Mouse (Mus musculus) adrenal gland, adult 2 months (tissue): Measurements from ENCODE around the gene Gm14851. TPM values are rescaled to one million over a fixed set of nuclear protein-coding genes. Genes with fewer than 3 reads are reported as not detected.
A peak's percentile ranks its signal among the peaks of the same experiment; 100 is the strongest.
"Not testable (repeated sequence)": the region's sequence is repeated elsewhere in the genome, so short reads cannot be mapped to it uniquely, and the experiment has no call there.

Source experiments
- DNase-seq: peaks from one replicate; pipeline ENCODE4 v3.0.0; 2021
- long read RNA-seq: library from polyadenylated mRNA; stranded (forward); transcript quantifications from one replicate; pipeline ENCODE4 v2.0.0, GENCODE M21; 2021
- polyA plus RNA-seq: library from polyadenylated mRNA; depleted of rRNA; stranded (reverse); fragments of >200 nt; gene quantifications from 2 replicates; pipeline ENCODE4 v1.2.3, GENCODE M21; 2012; rRNA removed
- total RNA-seq, 2 experiments: library from RNA; stranded (reverse); gene quantifications; 2 replicates each; pipeline ENCODE4 v1.2.3; 2021

Gene Gm14851
- total RNA-seq, result not detected
- polyA plus RNA-seq, result not detected in 2 replicates
- long read RNA-seq, result 0 reads

- not testable (repeated sequence) for DNase-seq
Measured at GRCm38 (mm10) chr8:21095950-21096349, at the start of gene Gm14851. Gene Gm14851 (minus strand): TSS chr8:21096050.

GRCm38 (mm10) chr8:21134342-21134741 is 38.5 kb upstream of the Gm14851 start, which contains the start of gene Defa30:
Gene Defa30 (plus strand): TSS chr8:21134642.
- not testable (repeated sequence) for DNase-seq

GRCm38 (mm10) chr8:21093106-21093505 is 2.7 kb downstream of the Gm14851 start:
- DNase-seq, result peak; percentile 19

- DNase-seq, result not testable (repeated sequence)
Measured at GRCm38 (mm10) chr8:21084142-21084541, 11.7 kb downstream of the Gm14851 start, which contains the start of gene Defa25. Gene Defa25 (plus strand): TSS chr8:21084442.

- not testable (repeated sequence) for DNase-seq
Measured at GRCm38 (mm10) chr8:21064738-21065137, 31.1 kb downstream of the Gm14851 start, which contains the start of gene Defa35. Gene Defa35 (plus strand): TSS chr8:21065038.

GRCm38 (mm10) chr8:21054747-21055146 is 41.1 kb downstream of the Gm14851 start, which contains the start of gene Defa23:
Gene Defa23 (plus strand): TSS chr8:21055047.
- not testable (repeated sequence) for DNase-seq

Other genes with a start within 250 kb of the Gm14851 start
- not detected for gene Defb33, start 203.4 kb downstream of the Gm14851 start, total RNA-seq
- gene Defb33, start 203.4 kb downstream of the Gm14851 start, polyA plus RNA-seq, result not detected in 2 replicates
- not detected for gene Gm15056, start 193.4 kb downstream of the Gm14851 start, total RNA-seq
- not detected in 2 replicates for gene Gm15056, start 193.4 kb downstream of the Gm14851 start, polyA plus RNA-seq
- gene Gm6040, start 174.0 kb downstream of the Gm14851 start, total RNA-seq, result not detected
- not detected in 2 replicates for gene Gm6040, start 174.0 kb downstream of the Gm14851 start, polyA plus RNA-seq
- not detected for gene AY761185, start 151.3 kb downstream of the Gm14851 start, total RNA-seq
- not detected in 2 replicates for gene AY761185, start 151.3 kb downstream of the Gm14851 start, polyA plus RNA-seq
- gene Defa21, start 70.5 kb downstream of the Gm14851 start, total RNA-seq, result not detected
- gene Defa21, start 70.5 kb downstream of the Gm14851 start, polyA plus RNA-seq, result not detected in 2 replicates
- not detected for gene Defa23, start 41.0 kb downstream of the Gm14851 start, total RNA-seq
- not detected in 2 replicates for gene Defa23, start 41.0 kb downstream of the Gm14851 start, polyA plus RNA-seq
- not detected for gene Defa35, start 31.0 kb downstream of the Gm14851 start, total RNA-seq
- gene Defa35, start 31.0 kb downstream of the Gm14851 start, polyA plus RNA-seq, result not detected in 2 replicates
- not detected for gene Defa25, start 11.6 kb downstream of the Gm14851 start, total RNA-seq
- not detected in 2 replicates for gene Defa25, start 11.6 kb downstream of the Gm14851 start, polyA plus RNA-seq
- gene Defa30, start 38.6 kb upstream of the Gm14851 start, total RNA-seq, result not detected
- gene Defa30, start 38.6 kb upstream of the Gm14851 start, polyA plus RNA-seq, result not detected in 2 replicates
- not detected for gene Defa22, start 66.2 kb upstream of the Gm14851 start, total RNA-seq
- gene Defa22, start 66.2 kb upstream of the Gm14851 start, polyA plus RNA-seq, result not detected in 2 replicates
- gene Defa31, start 95.6 kb upstream of the Gm14851 start, total RNA-seq, result not detected
- not detected in 2 replicates for gene Defa31, start 95.6 kb upstream of the Gm14851 start, polyA plus RNA-seq
- gene Gm15293, start 105.5 kb upstream of the Gm14851 start, total RNA-seq, result not detected
- gene Gm15293, start 105.5 kb upstream of the Gm14851 start, polyA plus RNA-seq, result not detected in 2 replicates
- gene Gm15292, start 153.7 kb upstream of the Gm14851 start, total RNA-seq, result not detected
- gene Gm15292, start 153.7 kb upstream of the Gm14851 start, polyA plus RNA-seq, result not detected in 2 replicates
- not detected for gene Defa27, start 219.5 kb upstream of the Gm14851 start, total RNA-seq
- not detected in 2 replicates for gene Defa27, start 219.5 kb upstream of the Gm14851 start, polyA plus RNA-seq
- not detected for gene Defa29, start 231.0 kb upstream of the Gm14851 start, total RNA-seq
- not detected in 2 replicates for gene Defa29, start 231.0 kb upstream of the Gm14851 start, polyA plus RNA-seq